Mouse (Mus musculus) thymus, postnatal 0 days (tissue): ENCODE results near the gene Nelfb. TPM values are rescaled to one million over a fixed set of nuclear protein-coding genes. Genes with fewer than 3 reads are reported as not detected.
"Not testable (repeated sequence)": the region's sequence is repeated elsewhere in the genome, so short reads cannot be mapped to it uniquely, and the experiment has no call there.

Source experiments
- DNase-seq: peaks from one replicate; pipeline ENCODE4 v3.0.0-alpha.2; 2015; ENCODE audit warnings: low spot score
- polyA plus RNA-seq: library from polyadenylated mRNA; unstranded; fragments of >200 nt; fragmentation: Nextera tagmentation; extraction: Ambion mirVana; gene quantifications from 2 replicates; pipeline ENCODE4 v1.2.1, GENCODE M21; 2015

Nelfb gene
- 73.3 and 78.1 TPM in 2 replicates for polyA plus RNA-seq

- DNase-seq: peak; percentile 88
Measured at GRCm38 (mm10) chr2:25211121-25211670, at the start of gene Nelfb. Gene Nelfb (minus strand): TSS chr2:25211489.

GRCm38 (mm10) chr2:25258887-25259286 lies 47.6 kb upstream of the Nelfb start:
- no peak for DNase-seq

GRCm38 (mm10) chr2:25257250-25257649 lies 46.0 kb upstream of the Nelfb start:
- DNase-seq: not testable (repeated sequence)

- peak; percentile 71 for DNase-seq
Measured at GRCm38 (mm10) chr2:25256443-25257109, 45.3 kb upstream of the Nelfb start.

GRCm38 (mm10) chr2:25255284-25255779 lies 44.0 kb upstream of the Nelfb start, which contains the start of gene Tmem203:
Gene Tmem203 (plus strand): TSS chr2:25255439.
- peak; percentile 94 for DNase-seq

- DNase-seq: peak; percentile 50
Measured at GRCm38 (mm10) chr2:25252331-25252730, 41.0 kb upstream of the Nelfb start.

GRCm38 (mm10) chr2:25246183-25247072 lies 35.1 kb upstream of the Nelfb start, which contains the start of gene AL732309.1:
Gene AL732309.1 (minus strand): TSS chr2:25246863.
- DNase-seq: no peak

GRCm38 (mm10) chr2:25244144-25244543 lies 32.9 kb upstream of the Nelfb start:
- DNase-seq: no peak

- DNase-seq: no peak
Measured at GRCm38 (mm10) chr2:25243342-25243741, 32.1 kb upstream of the Nelfb start.

GRCm38 (mm10) chr2:25242101-25242506 lies 30.8 kb upstream of the Nelfb start, which contains the start of the genes Rnf208 and Cysrt1:
Gene Rnf208 (plus strand): TSS chr2:25242255.
Gene Cysrt1 (minus strand): TSS chr2:25242452.
- peak; percentile 31 for DNase-seq

GRCm38 (mm10) chr2:25241438-25241775 lies 30.1 kb upstream of the Nelfb start:
- no peak for DNase-seq

GRCm38 (mm10) chr2:25240723-25241437 lies 29.6 kb upstream of the Nelfb start:
- DNase-seq: peak; percentile 53

GRCm38 (mm10) chr2:25240310-25240709 lies 29.0 kb upstream of the Nelfb start:
- DNase-seq: no peak

- no peak for DNase-seq
Measured at GRCm38 (mm10) chr2:25239766-25240165, 28.5 kb upstream of the Nelfb start.

- DNase-seq: no peak
Measured at GRCm38 (mm10) chr2:25238106-25238505, 26.8 kb upstream of the Nelfb start.

GRCm38 (mm10) chr2:25237522-25237921 lies 26.2 kb upstream of the Nelfb start:
- no peak for DNase-seq

GRCm38 (mm10) chr2:25236614-25237013 lies 25.3 kb upstream of the Nelfb start, which contains the start of gene Rnf224:
Gene Rnf224 (minus strand): TSS chr2:25236787.
- DNase-seq: no peak

GRCm38 (mm10) chr2:25234551-25235220 lies 23.4 kb upstream of the Nelfb start:
- DNase-seq: no peak

GRCm38 (mm10) chr2:25234050-25234449 lies 22.8 kb upstream of the Nelfb start, which contains the start of gene Slc34a3:
Gene Slc34a3 (minus strand): TSS chr2:25234364.
- no peak for DNase-seq

GRCm38 (mm10) chr2:25233421-25233820 lies 22.1 kb upstream of the Nelfb start:
- no peak for DNase-seq
